Mouse (Mus musculus): ENCODE measurements around the gene Cux1. TPM values are rescaled to one million over a fixed set of nuclear protein-coding genes. Genes with fewer than 3 reads are reported as not detected.

Gene Cux1
- 117 and 130 TPM in 2 replicates for polyA plus RNA-seq (2014; fragmentation: Nextera tagmentation; extraction: Ambion mirVana)

- Histone ChIP-seq H3K27ac (ENCODE audit: low read depth, low read length) (peak within 1 kb of the TSS; percentile 94), H3K4me3 (ENCODE audit: low read depth, low read length) (peak within 1 kb of the TSS; percentile 98), H3K9ac (ENCODE audit: low read length) (peak within 1 kb of the TSS; percentile 98), H3K4me2 (peak within 1 kb of the TSS; percentile 95), H3K27me3 (ENCODE audit: control insufficient read depth, insufficient read depth, low read length) (peaks cover 8% of the 10 kb centered on the region), H3K4me1 (ENCODE audit: control insufficient read depth, insufficient read depth, low read length) (peaks cover 28% of the 10 kb centered on the region), H3K36me3 (ENCODE audit: control insufficient read depth, insufficient read depth, low read length) (no peaks in the 10 kb centered on the region), H3K9me3 (ENCODE audit: control insufficient read depth, low read length) (no peaks in the 10 kb centered on the region)
- DNase-seq (ENCODE audit: low spot score, missing footprints) = peak; percentile 99
- peak; percentile 85 for ATAC-seq (ENCODE audit: low FRiP score)
- under 1% methylated on average over 72 of the region's 103 CpGs for WGBS
These were observed at the start of gene Cux1 for GRCm38 (mm10) chr5:136567176-136568025. TSS of gene Cux1 (minus strand) at chr5:136567490.

DNA sequence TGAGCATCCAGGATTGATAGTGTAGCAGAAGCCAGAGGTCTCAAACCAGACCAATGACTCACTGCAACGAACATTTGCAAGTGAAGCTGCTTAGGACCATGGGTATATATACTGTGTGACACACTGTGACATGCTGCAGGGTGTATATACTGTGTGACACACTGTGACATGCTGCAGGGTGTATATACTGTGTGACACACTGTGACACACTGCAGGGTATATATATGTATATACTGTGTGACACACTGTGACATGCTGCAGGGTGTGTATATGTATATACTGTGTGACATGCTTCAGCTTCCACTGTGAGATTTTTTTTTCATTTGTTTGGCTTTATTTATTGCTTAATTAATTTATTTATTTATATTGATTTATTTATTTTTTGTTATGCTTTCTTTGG, 45.1 kb upstream of the Cux1 start:
- Histone ChIP-seq H3K27me3 (ENCODE audit: control insufficient read depth, insufficient read depth, low read length) (no peaks in the 10 kb centered on the region), H3K4me3 (ENCODE audit: low read depth, low read length) (no peak overlapping the region), H3K4me2 (no peak overlapping the region), H3K4me1 (ENCODE audit: control insufficient read depth, insufficient read depth, low read length) (no peaks in the 10 kb centered on the region), H3K27ac (ENCODE audit: low read depth, low read length) (no peak overlapping the region), H3K9me3 (ENCODE audit: control insufficient read depth, low read length) (no peaks in the 10 kb centered on the region), H3K36me3 (ENCODE audit: control insufficient read depth, insufficient read depth, low read length) (no peaks in the 10 kb centered on the region), H3K9ac (ENCODE audit: low read length) (no peak overlapping the region)
- WGBS = 85% methylated on average over 1 of the region's 1 CpGs
- peak; percentile 39 for DNase-seq (ENCODE audit: low spot score, missing footprints)
- ATAC-seq (ENCODE audit: low FRiP score) = no peak

DNA sequence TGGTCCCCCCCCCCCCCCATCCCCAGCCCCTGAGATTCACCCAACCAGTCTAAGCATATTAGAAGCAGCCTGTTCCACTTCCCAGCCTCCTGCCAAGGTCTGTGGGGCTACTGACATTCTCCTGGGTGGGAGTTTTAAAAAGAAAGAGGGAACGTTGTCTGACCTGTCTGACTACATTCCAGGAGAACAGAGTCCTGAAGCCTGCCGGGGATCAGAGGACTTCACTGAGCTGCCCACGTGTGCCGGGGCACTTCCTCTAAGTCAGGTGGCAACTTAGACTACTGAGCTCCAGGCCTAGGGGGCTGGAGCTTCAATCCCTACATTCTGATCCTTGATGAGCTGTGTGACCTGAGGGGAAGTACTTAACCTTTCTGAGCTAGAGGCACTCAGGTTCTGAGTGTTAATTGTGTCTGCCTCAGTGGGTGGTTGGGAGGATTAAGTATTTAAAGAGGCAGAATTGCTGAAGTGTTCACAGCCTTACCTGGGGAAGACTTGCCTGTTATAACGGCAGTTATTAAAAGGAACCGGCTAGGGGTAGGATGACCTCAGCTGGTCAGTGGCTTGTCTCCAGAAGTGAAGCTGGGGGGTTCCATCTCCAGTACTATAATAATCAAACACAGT, 41.6 kb upstream of the Cux1 start:
- no peaks in the 10 kb centered on the region for H3K27me3 ChIP-seq (ENCODE audit: control insufficient read depth, insufficient read depth, low read length)
- 58% methylated on average over 6 of the region's 6 CpGs for WGBS
- H3K9me3 ChIP-seq (ENCODE audit: control insufficient read depth, low read length) = no peaks in the 10 kb centered on the region
- H3K27ac ChIP-seq (ENCODE audit: low read depth, low read length) = no peak overlapping the region
- no peak overlapping the region for H3K4me2 ChIP-seq
- ATAC-seq (ENCODE audit: low FRiP score) (no peak), DNase-seq (ENCODE audit: low spot score, missing footprints) (peak; percentile 72)
- no peaks in the 10 kb centered on the region for H3K4me1 ChIP-seq (ENCODE audit: control insufficient read depth, insufficient read depth, low read length)
- H3K36me3 ChIP-seq (ENCODE audit: control insufficient read depth, insufficient read depth, low read length) = no peaks in the 10 kb centered on the region
- H3K9ac ChIP-seq (ENCODE audit: low read length) = no peak overlapping the region
- no peak overlapping the region for H3K4me3 ChIP-seq (ENCODE audit: low read depth, low read length)

- H3K4me2 ChIP-seq = no peak overlapping the region
- DNase-seq (ENCODE audit: low spot score, missing footprints) = peak; percentile 39
- no peaks in the 10 kb centered on the region for H3K27me3 ChIP-seq (ENCODE audit: control insufficient read depth, insufficient read depth, low read length)
- ATAC-seq (ENCODE audit: low FRiP score) = no peak
- H3K9me3 ChIP-seq (ENCODE audit: control insufficient read depth, low read length) = no peaks in the 10 kb centered on the region
- no peaks in the 10 kb centered on the region for H3K36me3 ChIP-seq (ENCODE audit: control insufficient read depth, insufficient read depth, low read length)
- WGBS = 85% methylated on average over 11 of the region's 11 CpGs
- no peaks in the 10 kb centered on the region for H3K4me1 ChIP-seq (ENCODE audit: control insufficient read depth, insufficient read depth, low read length)
- H3K4me3 ChIP-seq (ENCODE audit: low read depth, low read length) = no peak overlapping the region
- H3K27ac ChIP-seq (ENCODE audit: low read depth, low read length) = no peak overlapping the region
- H3K9ac ChIP-seq (ENCODE audit: low read length) = no peak overlapping the region
These were observed 37.9 kb upstream of the Cux1 start for GRCm38 (mm10) chr5:136605144-136605543.

DNA sequence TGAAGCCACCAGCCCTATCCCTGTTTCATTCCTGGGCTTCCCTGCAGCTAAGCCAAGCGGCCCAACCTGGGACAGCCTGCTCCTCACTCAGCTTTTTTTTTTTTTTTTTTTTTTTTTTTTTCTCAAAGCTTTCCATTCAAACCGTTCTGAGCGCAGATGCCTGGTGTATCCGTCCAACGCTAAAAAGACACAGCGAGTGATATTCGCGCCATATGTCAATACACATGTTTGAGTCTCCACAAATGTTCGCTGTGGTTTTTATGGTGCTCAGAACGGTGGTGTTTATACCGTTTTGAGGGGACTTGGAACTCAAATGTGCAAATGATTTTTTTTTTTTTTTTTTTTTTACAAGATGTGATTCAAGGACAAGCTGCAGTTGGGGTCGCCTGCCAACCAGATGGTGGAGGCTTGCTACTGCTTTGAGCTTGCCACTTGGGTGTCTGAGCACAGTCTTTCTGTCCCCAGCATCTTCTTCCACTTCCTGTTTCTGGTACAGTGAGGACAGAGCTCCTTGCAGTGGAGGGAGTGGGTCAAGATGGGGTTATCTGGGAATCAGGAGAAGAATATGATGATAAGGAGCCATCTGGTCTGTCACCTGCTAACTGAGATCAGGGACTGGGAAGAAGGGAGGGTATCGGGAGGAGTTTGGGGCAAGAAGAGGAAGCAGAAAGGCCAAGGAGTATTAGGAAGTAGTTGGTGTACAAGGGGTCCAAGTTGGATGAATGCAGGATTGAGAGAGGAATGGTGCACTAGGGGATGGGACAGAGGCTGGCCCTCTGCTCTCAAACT, 36.1 kb upstream of the Cux1 start:
- no peak overlapping the region for H3K4me2 ChIP-seq
- no peaks in the 10 kb centered on the region for H3K36me3 ChIP-seq (ENCODE audit: control insufficient read depth, insufficient read depth, low read length)
- H3K27me3 ChIP-seq (ENCODE audit: control insufficient read depth, insufficient read depth, low read length) = no peaks in the 10 kb centered on the region
- ATAC-seq (ENCODE audit: low FRiP score) = no peak
- peak; percentile 69 for DNase-seq (ENCODE audit: low spot score, missing footprints)
- no peaks in the 10 kb centered on the region for H3K9me3 ChIP-seq (ENCODE audit: control insufficient read depth, low read length)
- 81% methylated on average over 13 of the region's 13 CpGs for WGBS
- no peak overlapping the region for H3K4me3 ChIP-seq (ENCODE audit: low read depth, low read length)
- H3K9ac ChIP-seq (ENCODE audit: low read length) = no peak overlapping the region
- H3K27ac ChIP-seq (ENCODE audit: low read depth, low read length) = no peak overlapping the region
- H3K4me1 ChIP-seq (ENCODE audit: control insufficient read depth, insufficient read depth, low read length) = no peaks in the 10 kb centered on the region

DNA sequence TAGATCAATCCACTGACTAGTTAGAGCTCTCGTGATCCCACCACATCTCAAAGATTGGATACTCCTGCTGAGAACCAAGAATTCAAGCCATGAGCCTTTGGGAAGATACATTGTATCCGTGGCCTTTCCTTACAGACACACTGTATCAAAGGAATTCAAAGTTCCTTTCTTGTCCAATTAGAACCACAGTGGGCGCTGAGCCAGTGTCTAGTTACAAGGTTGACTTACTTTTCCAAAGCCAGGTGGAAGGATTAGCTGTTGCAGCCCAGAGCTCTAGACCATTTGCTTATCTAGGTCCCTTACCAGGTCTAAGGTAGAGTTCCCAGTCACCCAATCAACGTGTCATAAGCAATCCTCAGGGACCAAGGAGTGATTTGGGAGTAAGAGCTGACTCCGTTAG, 33.2 kb upstream of the Cux1 start:
- no peak overlapping the region for H3K9ac ChIP-seq (ENCODE audit: low read length)
- 82% methylated on average over 5 of the region's 5 CpGs for WGBS
- no peak overlapping the region for H3K4me2 ChIP-seq
- no peak overlapping the region for H3K4me3 ChIP-seq (ENCODE audit: low read depth, low read length)
- H3K4me1 ChIP-seq (ENCODE audit: control insufficient read depth, insufficient read depth, low read length) = no peaks in the 10 kb centered on the region
- no peaks in the 10 kb centered on the region for H3K36me3 ChIP-seq (ENCODE audit: control insufficient read depth, insufficient read depth, low read length)
- H3K9me3 ChIP-seq (ENCODE audit: control insufficient read depth, low read length) = no peaks in the 10 kb centered on the region
- no peaks in the 10 kb centered on the region for H3K27me3 ChIP-seq (ENCODE audit: control insufficient read depth, insufficient read depth, low read length)
- ATAC-seq (ENCODE audit: low FRiP score) = no peak
- DNase-seq (ENCODE audit: low spot score, missing footprints) = peak; percentile 23
- H3K27ac ChIP-seq (ENCODE audit: low read depth, low read length) = no peak overlapping the region

DNA sequence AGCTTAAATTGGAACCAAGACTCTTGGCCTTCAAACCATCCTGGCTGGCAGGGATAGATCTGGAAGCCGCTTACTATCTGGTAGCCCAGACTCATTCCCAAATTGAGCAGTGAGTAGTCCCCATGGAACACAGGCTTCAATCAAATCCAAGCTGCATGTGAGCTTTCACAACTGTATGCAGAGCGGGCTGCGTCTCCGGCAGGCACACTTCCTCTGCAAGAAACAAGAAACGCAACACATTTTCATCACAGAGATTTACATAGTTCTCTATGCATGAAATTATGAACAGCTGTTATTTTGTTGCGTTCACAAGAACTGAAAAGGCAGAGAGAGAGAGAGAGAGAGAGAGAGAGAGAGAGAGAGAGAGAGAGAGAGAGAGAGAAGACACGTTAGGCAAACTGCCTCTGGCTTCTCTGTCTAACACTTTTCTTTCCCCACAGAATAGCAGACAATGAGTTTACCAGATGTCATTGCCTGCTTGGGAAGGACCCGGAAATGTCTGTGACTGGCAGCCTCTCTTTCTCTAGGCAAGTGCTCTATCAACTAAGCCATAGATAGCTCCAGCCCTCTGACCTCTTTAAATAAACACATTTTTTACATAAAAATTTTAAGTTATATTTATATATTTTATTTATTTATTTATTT, 27.7 kb upstream of the Cux1 start:
- Histone ChIP-seq H3K4me3 (ENCODE audit: low read depth, low read length) (no peak overlapping the region), H3K4me1 (ENCODE audit: control insufficient read depth, insufficient read depth, low read length) (no peaks in the 10 kb centered on the region), H3K36me3 (ENCODE audit: control insufficient read depth, insufficient read depth, low read length) (no peaks in the 10 kb centered on the region), H3K27ac (ENCODE audit: low read depth, low read length) (no peak overlapping the region), H3K4me2 (no peak overlapping the region), H3K27me3 (ENCODE audit: control insufficient read depth, insufficient read depth, low read length) (no peaks in the 10 kb centered on the region), H3K9ac (ENCODE audit: low read length) (no peak overlapping the region), H3K9me3 (ENCODE audit: control insufficient read depth, low read length) (no peaks in the 10 kb centered on the region)
- ATAC-seq (ENCODE audit: low FRiP score) (no peak), DNase-seq (ENCODE audit: low spot score, missing footprints) (peak; percentile 8)
- WGBS = 84% methylated on average over 8 of the region's 8 CpGs

DNA sequence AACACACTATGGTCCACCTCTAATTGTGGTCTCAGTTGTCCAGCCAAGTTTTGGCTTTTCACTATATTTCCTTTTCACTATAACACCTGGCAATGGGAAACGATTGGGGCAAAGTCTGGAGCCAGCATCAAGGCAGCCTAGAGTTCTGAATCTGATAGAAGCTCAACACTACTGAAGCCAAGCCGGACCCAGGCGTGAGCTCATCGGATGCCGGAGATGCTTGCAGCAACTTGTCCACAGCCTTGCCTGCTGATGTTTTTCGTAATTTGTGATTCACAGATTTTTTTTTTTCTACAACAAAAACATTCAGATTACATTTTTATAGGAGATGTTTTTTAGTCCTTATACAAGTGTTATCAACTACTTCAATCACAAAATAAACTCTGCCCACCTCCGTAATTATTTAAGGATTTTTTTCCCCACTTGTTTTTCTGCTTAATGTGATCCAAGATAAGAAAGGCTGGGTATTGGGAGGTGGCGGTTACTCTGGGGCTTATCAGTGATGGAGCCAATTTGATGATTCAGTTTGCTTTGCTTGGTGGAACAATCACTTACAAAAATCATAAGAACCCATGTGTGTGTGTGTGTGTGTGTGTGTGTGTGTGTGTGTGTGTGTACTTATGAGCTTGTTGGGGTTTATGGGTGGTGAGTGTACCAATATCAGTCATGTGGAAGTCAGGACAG, 24.7 kb upstream of the Cux1 start:
- H3K9ac ChIP-seq (ENCODE audit: low read length) = no peak overlapping the region
- no peaks in the 10 kb centered on the region for H3K9me3 ChIP-seq (ENCODE audit: control insufficient read depth, low read length)
- peak; percentile 51 for DNase-seq (ENCODE audit: low spot score, missing footprints)
- no peak overlapping the region for H3K4me2 ChIP-seq
- H3K27me3 ChIP-seq (ENCODE audit: control insufficient read depth, insufficient read depth, low read length) = no peaks in the 10 kb centered on the region
- H3K36me3 ChIP-seq (ENCODE audit: control insufficient read depth, insufficient read depth, low read length) = no peaks in the 10 kb centered on the region
- H3K27ac ChIP-seq (ENCODE audit: low read depth, low read length) = no peak overlapping the region
- no peak for ATAC-seq (ENCODE audit: low FRiP score)
- WGBS = 84% methylated on average over 8 of the region's 8 CpGs
- H3K4me1 ChIP-seq (ENCODE audit: control insufficient read depth, insufficient read depth, low read length) = no peaks in the 10 kb centered on the region
- no peak overlapping the region for H3K4me3 ChIP-seq (ENCODE audit: low read depth, low read length)

All from midbrain, embryonic 11.5 days (tissue).